Mouse (Mus musculus) stomach, postnatal 0 days (tissue): Measurements from ENCODE around the gene Gm10277.

Source experiments
- CTCF ChIP-seq: IDR thresholded peaks from 2 replicates; pipeline ENCODE4 v1.5.1; 2016; ENCODE audit warnings: antibody characterized with exemption, low read depth, mild to moderate bottlenecking, moderate library complexity
- EP300 ChIP-seq: optimal IDR thresholded peaks from 2 replicates; pipeline ENCODE3; 2016; ENCODE audit warnings: antibody characterized with exemption

GRCm38 (mm10) chr11:77808051-77808465 is 20.5 kb upstream of the Gm10277 start:
- TF ChIP-seq CTCF = no peak
- TF ChIP-seq EP300 = no peak
